Mouse (Mus musculus) cerebellum, adult 8-10 months (tissue): ENCODE results near the gene Adamtsl1.
A peak's percentile ranks its signal among the peaks of the same experiment; 100 is the strongest.

ENCODE experiments used
- DNase-seq: peaks from one replicate; pipeline ENCODE4 v3.0.0; 2022

The Adamtsl1 gene

DNA sequence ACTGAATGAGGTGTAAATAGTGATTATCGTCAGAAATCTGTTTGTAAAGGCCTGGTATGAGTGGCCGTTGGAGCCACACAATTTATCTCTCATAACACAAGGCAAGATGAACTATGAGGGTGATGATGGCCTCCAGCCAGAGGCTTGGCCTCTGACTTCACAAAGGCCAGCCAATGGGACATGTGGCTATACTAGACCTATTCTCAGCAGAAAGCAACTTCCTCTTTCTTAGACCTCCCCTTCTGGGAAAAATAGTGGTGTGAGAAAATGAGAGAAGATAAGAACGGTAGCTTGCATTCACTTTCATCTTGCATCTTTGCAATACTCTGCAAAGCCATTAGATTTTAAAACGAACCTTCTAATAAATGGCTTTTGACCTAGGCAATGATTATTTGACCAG lies 439.6 kb downstream of the Adamtsl1 start:
- DNase-seq = no peak

- no peak for DNase-seq
These were observed 441.4 kb downstream of the Adamtsl1 start for GRCm38 (mm10) chr4:85955387-85955786.

DNA sequence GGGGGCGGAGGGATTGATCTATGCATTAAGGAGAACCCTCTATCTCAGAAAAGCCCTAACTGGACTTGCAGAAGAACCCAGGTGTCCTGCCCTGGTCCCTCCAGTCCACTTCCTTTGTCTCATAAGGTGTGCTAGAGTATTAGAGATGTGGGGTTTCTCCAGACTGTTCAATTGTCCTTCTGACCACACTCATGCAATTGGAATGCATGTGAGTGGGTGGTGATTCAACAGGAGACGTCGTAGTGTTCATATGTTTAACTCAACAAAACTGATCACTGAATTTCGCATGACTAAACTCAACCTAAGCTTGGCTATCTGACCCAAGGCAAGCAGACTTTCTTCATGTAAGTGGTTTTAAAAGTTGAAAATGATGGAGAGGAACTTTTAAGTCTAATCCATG lies 443.3 kb downstream of the Adamtsl1 start:
- DNase-seq = no peak

- no peak for DNase-seq
These were observed 443.9 kb downstream of the Adamtsl1 start for GRCm38 (mm10) chr4:85957879-85958278.

- no peak for DNase-seq
These were observed 445.0 kb downstream of the Adamtsl1 start for GRCm38 (mm10) chr4:85959019-85959418.

DNA sequence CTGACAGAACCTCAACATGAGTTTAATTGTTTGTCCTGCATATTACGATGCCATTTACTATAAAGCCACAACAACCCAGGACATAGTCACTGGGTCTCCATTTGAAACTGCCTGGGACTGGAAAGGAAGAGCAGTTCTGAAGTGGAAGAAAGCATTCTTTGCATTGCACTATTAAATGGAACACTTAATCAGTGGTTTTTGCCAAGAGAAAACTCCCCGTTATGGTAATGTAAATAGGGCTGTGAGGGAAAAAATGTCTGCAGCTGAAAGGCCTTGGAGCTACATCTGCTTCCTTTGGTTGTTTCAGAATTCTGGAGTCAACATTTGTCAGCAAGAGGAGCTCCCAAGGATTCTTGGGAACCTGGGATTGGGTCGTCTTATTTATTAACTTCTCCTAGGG lies 462.2 kb downstream of the Adamtsl1 start:
- DNase-seq = no peak

- no peak for DNase-seq
These were observed 465.2 kb downstream of the Adamtsl1 start for GRCm38 (mm10) chr4:85979206-85979605.

GRCm38 (mm10) chr4:86006596-86006995 lies 492.6 kb downstream of the Adamtsl1 start:
- DNase-seq = no peak

- no peak for DNase-seq
These were observed 499.7 kb downstream of the Adamtsl1 start for GRCm38 (mm10) chr4:86013640-86014039.

DNA sequence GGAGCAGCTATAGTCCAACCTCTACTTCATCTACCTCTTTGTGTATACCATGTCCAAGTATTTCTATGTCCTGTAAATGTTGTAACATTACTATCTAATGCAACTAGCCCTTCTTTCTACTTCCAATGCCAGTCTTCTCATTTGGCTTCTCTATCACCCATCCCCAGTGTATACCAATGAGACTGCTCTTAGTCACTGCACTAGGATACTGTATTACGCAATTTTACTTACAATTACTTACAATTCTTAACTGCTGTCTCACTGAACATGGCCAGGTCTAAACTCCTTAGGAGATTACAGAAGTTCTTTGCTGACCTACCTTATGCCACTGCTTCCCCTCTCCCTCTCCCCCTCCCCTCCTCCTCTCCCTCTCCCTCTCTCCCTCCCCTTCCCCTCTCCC lies 505.0 kb downstream of the Adamtsl1 start:
- no peak for DNase-seq

DNA sequence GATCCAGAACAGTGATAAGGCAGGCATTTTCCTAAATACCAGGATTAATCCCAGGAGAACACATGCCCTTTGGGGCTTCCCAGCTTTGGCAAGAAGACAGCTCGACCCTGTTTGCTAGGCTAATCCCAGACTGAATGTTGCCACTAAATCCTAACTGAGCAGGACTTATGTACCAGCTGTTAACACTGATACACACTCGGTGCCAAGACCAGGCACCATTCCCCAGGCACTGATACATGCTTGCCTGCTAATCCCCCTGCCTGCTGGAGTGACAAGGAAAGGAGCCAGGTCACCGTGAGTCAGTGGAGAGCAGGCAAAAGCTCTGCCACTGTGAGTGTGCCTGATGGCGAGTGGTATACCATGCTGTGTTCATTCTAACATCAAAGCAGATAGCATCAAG lies 505.6 kb downstream of the Adamtsl1 start:
- no peak for DNase-seq

DNA sequence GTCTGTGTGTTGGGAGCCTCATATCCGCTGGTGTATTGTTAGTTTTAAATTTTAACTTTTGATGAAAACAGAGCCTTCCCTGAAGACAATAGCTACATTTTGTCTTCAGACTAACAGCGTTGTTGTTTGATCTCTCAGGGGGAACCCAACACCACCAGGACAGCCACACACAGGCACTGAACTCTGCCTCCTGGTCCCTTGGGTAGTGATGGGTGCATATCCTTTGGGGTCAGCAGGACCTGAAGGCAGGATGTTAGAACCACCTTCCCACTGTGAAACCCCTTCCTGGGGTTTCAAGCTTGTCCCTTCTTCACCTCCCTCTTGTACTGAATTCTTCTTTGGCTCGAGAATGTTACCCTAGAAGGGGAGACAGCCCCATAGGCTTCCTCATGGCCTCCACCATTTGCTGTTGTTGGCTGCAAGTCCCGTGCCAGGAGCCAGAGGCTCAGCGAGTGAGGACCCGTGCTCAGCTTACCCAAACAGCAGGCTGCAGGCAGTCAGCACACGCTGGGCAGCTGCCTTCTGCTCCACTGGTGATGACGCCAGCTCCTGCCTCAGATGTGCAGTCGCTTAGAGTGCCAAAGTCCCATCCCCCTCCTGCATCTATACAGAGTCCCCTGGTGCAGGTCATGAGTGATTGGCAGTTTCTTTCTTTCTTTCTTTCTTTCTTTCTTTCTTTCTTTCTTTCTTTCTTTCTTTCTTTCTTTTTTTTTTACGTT lies 506.6 kb downstream of the Adamtsl1 start:
- DNase-seq = no peak

- peak; percentile 24 for DNase-seq
These were observed 510.7 kb downstream of the Adamtsl1 start for GRCm38 (mm10) chr4:86024573-86025160.

DNA sequence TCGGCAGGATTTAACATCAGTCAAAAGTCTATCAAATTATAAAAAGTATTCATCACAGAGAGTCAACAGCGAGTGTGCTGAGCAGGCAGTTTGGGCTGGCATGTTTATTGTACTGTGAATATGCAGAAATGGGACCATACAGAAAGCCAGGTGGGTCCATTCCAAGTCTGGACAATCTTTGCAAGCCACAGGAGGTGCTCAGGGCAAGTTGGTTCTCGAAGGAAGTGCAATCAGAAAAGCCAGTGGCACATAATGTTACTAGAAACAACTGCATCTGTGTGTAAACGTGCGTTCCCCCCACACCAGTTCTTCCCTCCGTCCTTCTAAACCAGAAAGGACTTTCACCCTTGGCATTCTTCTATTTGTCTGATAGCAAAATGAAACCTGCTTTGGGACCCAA lies 515.5 kb downstream of the Adamtsl1 start:
- no peak for DNase-seq

DNA sequence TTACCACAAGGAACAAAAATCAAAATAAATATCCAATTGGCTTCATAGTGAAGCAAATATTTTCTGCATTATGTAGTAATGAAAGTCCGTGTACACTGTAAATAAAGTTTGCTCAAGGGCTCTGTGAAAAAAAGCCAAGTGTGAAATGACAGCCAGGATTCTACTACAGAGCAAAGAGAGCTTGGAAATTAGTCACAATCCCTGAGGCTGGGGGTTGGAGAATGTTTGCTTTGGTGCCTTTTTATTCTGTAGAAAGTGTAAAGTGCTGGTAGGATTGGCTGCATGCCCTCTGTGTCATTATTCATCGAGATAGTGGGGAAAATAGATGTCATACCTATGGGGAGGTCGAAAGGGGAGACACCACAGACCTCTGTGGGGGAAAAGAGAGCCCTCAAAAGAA lies 516.2 kb downstream of the Adamtsl1 start:
- DNase-seq = no peak

- DNase-seq = no peak
These were observed 517.1 kb downstream of the Adamtsl1 start for GRCm38 (mm10) chr4:86031041-86031440.

GRCm38 (mm10) chr4:86040921-86041320 lies 526.9 kb downstream of the Adamtsl1 start:
- no peak for DNase-seq

DNA sequence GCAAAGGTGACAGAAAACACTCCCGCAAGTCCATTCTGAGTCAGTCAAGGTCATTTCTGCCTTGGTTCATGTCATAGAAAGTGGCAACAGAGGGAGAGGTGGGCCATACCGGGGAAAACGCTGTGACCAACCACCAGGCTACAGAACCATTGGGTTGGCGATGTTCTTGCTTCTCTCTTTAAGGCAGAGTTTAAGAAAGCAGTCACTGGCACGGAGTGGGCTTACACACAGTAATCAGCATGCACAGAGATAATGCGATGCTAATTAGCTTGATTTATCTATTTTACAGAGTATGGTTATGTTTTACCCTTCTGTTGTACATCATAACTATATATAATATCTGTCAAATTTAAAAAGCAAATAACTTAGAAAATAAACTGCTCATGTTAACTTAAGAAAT lies 531.5 kb downstream of the Adamtsl1 start:
- no peak for DNase-seq

DNA sequence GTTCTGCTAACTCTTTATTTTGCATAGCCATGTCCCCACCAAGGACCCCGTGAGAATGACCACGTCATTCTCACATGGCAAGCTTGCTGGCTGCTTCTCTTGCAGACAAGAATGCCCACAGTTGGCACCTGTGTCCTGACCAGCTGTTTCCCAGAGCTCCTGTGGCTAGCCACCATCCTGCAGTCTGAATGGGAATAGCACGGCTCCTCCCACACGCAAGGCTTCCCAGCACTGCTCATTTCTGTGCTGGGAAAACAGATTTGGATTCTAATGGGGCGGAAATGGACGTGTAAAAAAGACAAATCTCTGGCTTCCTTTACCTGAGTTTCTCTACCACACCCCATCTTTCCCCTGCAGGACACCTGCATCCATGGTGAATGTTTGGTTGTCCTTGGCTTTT lies 531.9 kb downstream of the Adamtsl1 start:
- DNase-seq = peak; percentile 19

GRCm38 (mm10) chr4:86046881-86047280 lies 532.9 kb downstream of the Adamtsl1 start:
- DNase-seq = no peak

- peak; percentile 13 for DNase-seq
These were observed 539.7 kb downstream of the Adamtsl1 start for GRCm38 (mm10) chr4:86053487-86054237.

DNA sequence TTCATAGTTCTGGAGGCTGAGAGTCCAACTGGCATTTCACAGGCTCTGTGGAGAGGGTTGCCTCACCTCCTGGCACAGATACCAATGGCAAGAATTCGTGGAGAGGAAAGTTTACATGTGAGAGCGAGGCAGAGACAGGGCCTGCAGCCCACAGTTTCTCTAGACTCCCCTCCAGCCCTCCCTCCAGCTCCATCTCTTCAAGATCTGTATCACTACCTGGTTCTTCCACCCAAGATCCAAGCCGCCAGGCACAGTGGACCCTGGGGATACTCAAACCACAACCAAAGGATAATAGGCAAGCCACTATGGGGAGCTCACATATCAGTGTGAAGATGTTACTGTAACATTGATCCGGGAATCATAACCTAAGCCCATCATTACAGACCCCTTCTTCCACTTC lies 546.6 kb downstream of the Adamtsl1 start:
- DNase-seq = no peak

DNA sequence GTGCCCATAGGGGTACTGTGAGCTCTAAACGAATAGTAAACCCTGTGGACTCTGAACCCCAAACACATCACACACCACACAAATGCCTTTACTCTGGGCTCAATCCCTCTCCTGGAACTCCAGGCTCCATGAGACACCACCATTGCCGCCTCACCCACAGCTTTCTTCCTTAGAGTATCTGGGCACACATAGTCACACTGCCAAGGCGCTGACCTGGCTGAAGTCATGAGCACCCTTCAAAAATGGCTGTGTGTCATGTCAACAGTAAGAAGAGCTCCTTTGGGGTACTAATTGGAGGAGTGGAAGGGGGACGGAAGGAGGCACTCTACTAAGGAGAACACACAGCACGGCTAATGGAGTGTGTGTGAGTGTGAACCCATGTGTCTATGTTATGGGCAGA lies 554.4 kb downstream of the Adamtsl1 start:
- no peak for DNase-seq
